Mouse (Mus musculus): ENCODE measurements around the gene Aipl1. TPM values are rescaled to one million over a fixed set of nuclear protein-coding genes. Genes with fewer than 3 reads are reported as not detected.
A peak's percentile ranks its signal among the peaks of the same experiment; 100 is the strongest.
"Not testable (repeated sequence)": the region's sequence is repeated elsewhere in the genome, so short reads cannot be mapped to it uniquely, and the experiment has no call there.

The Aipl1 gene
- polyA plus RNA-seq, 1 experiment from 2014 or later = 0.40 TPM

DNA sequence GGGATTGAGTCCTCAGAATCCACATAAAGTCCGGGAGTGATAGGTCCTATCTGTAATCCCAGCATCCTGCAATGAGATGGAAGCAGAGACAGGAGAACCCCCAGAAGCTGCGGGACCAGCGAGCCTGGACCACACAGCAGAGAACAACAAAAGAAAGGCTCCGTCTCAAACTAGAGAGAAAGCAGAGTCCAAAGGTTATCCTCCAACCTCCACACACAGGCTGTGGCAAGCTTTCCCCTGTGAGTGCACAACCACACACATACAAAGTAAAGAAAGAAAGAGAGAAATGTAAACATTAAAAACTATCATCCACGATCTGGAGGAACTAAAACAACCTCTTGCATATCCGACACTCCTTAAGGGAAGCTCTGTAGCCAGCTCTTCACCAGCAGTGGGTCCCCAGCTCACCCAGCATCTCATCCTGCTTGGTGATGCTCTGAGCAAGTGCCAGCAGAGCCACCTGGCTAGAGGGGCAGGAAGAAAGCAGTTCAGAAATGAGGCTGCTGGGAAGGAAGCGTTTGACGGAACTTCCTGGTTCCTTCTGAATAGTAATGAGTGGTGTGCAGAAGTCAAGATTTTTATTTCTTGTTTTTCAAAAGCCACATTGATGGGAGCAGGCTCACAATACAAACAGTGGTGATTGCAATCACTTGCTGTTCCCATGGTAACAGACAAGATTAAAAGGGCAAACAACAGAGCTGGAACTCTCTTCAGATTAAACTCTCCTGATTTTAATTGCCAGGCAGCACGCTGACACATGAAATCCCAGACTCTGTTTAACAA, 26.2 kb downstream of the Aipl1 start:
- 48% methylated on average over 9 of the region's 9 CpGs for WGBS
- Histone ChIP-seq H3K36me3 (no peaks in the 10 kb centered on the region), H3K9me3 (replicated peaks) (no peaks in the 10 kb centered on the region), H3K4me2 (replicated peaks) (no peak overlapping the region), H3K9ac (no peak overlapping the region), H3K4me1 (peaks cover 18% of the 10 kb centered on the region), H3K27me3 (no peaks in the 10 kb centered on the region), H3K4me3 (no peak overlapping the region), H3K27ac (peak overlapping the region; percentile 35; the same call in 1 of the 2 replicates)
- ATAC-seq (ENCODE audit: low FRiP score) = no peak

DNA sequence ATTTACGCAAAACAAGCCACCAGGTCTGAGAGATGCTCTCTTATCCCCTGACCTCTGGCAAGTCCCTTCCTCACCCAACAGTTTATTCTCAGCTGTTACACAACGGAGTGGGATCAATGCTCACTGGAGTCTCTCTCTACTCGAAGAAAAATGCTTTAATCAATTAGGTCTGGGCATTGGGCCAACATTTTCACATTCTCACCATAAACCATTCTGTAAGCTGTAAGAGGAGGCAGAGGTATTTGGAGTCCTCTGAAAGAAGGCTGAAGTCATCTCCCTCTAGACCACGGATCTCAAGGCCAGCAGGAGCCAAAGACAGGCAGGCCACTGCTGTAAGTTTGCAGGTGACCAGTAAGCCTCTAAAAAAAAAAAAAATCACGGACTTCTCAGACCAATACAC, 26.9 kb downstream of the Aipl1 start:
- no peaks in the 10 kb centered on the region for H3K9me3 ChIP-seq (replicated peaks)
- no peak overlapping the region for H3K4me2 ChIP-seq (replicated peaks)
- H3K9ac ChIP-seq = no peak overlapping the region
- H3K27me3 ChIP-seq = no peaks in the 10 kb centered on the region
- no peak overlapping the region for H3K4me3 ChIP-seq
- ATAC-seq (ENCODE audit: low FRiP score) = no peak
- WGBS = 48% methylated on average over 5 of the region's 5 CpGs
- no peaks in the 10 kb centered on the region for H3K36me3 ChIP-seq
- peaks cover 18% of the 10 kb centered on the region for H3K4me1 ChIP-seq
- no peak overlapping the region for H3K27ac ChIP-seq

DNA sequence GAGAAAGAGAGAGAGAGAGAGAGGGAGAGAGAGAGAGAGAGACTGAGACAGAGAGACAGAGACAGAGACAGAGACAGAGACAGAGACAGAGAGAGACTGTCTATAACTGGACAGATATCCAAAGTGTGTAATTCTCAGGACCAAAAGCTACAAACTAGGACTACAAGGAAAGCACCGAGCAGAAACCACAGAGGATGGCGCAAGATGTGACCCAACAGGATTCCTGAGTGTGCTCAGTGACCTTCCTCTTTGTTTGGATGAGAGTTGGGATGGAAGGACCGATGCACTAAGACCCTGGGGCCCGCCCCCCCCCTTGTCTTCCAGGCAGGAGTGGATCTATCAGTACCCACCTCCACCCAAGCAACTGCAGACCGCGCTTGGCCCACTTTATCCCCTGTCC, 31.8 kb downstream of the Aipl1 start:
- Histone ChIP-seq H3K4me1 (peaks cover 7% of the 10 kb centered on the region), H3K27me3 (no peaks in the 10 kb centered on the region), H3K4me3 (no peak overlapping the region), H3K36me3 (no peaks in the 10 kb centered on the region), H3K9me3 (replicated peaks) (no peaks in the 10 kb centered on the region), H3K9ac (no peak overlapping the region), H3K4me2 (replicated peaks) (no peak overlapping the region), H3K27ac (no peak overlapping the region)
- ATAC-seq (ENCODE audit: low FRiP score) = no peak
- WGBS = 84% methylated on average over 6 of the region's 6 CpGs

DNA sequence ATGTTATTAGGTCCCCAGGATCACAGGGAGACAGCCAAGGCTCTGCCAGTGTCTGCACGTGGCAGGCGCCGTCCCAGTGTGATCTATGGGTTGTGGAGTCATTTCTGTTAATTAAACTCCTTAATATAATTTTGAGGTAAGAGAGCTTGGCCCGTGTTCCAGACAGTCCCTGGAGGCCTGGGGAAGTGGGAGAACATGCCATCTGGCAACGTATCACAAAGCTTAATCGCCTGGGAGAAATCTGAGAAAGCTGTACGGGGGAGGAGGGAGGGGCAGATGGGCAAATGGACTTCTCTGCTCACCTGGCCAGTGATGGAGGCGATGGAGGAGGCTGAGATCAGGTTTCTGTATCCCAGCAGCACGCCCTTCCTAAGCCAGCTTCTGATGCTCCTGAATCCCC, 34.1 kb downstream of the Aipl1 start:
- H3K9me3 ChIP-seq (replicated peaks) = no peaks in the 10 kb centered on the region
- no peak for ATAC-seq (ENCODE audit: low FRiP score)
- no peaks in the 10 kb centered on the region for H3K36me3 ChIP-seq
- 44% methylated on average over 9 of the region's 9 CpGs for WGBS
- H3K4me3 ChIP-seq = no peak overlapping the region
- H3K4me1 ChIP-seq = peaks cover 3% of the 10 kb centered on the region
- H3K27me3 ChIP-seq = no peaks in the 10 kb centered on the region
- no peak overlapping the region for H3K27ac ChIP-seq
- no peak overlapping the region for H3K4me2 ChIP-seq (replicated peaks)
- no peak overlapping the region for H3K9ac ChIP-seq

DNA sequence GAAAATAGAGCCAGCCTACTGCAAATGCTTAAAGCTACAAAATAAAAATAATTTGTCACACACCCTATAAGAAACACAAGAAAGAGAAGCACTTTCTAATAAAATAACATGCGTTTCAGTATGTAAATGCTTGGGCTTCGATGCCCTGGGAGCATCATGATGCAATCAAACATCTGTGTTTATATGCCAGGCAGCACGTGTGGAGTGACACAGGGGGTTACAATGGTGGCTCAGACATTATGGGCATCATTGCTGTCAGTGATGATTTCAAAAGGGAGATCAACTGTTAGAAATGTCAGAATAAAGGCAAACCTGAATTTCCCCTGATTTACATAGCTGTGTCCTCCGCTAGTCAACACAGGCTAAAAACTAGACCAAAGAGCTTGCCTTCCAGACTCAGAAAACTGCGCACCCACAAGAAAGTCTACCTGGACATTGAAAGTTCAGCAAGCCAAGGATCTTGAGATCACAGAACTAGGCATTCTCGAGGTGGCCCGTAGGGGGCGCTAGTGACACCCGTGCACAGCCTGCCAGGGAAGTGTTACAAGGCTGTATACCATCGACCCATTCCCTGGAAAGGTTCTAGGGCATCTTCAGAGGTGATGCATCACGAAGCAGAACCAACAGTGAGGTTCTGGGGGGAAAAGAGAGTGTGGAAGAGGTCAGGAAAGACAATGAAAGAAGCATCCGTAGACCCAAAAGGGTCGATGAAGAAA, 35.0 kb downstream of the Aipl1 start:
- 50% methylated on average over 13 of the region's 13 CpGs for WGBS
- peaks cover 3% of the 10 kb centered on the region for H3K4me1 ChIP-seq
- H3K36me3 ChIP-seq = no peaks in the 10 kb centered on the region
- H3K9me3 ChIP-seq (replicated peaks) = no peaks in the 10 kb centered on the region
- H3K4me2 ChIP-seq (replicated peaks) = no peak overlapping the region
- no peaks in the 10 kb centered on the region for H3K27me3 ChIP-seq
- no peak for ATAC-seq (ENCODE audit: low FRiP score)
- H3K9ac ChIP-seq = no peak overlapping the region
- H3K4me3 ChIP-seq = no peak overlapping the region
- no peak overlapping the region for H3K27ac ChIP-seq

DNA sequence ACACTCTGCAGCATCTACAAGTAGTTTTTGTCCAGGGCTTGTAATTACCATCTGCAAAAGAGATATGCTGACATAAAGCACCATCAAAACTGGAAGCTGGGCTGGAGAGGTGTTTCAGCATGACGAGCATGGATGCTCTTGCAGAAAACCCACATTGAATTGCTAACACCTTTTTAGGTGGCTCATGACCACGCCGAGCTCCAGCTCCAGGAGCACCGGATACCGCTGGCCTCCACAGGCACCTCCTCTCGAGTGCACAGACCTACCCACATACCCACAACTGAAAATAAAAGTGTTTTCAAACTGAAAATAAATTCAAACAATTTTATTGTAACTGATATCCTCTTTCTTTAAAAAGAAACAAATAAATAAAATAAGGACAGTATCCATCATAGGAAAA, 37.1 kb downstream of the Aipl1 start:
- H3K9ac ChIP-seq = no peak overlapping the region
- H3K9me3 ChIP-seq (replicated peaks) = no peaks in the 10 kb centered on the region; the same call in 1 of the 2 replicates
- no peak overlapping the region for H3K4me3 ChIP-seq
- no peaks in the 10 kb centered on the region for H3K36me3 ChIP-seq
- H3K4me1 ChIP-seq = peaks cover 17% of the 10 kb centered on the region
- no peak overlapping the region for H3K27ac ChIP-seq
- no peak overlapping the region for H3K4me2 ChIP-seq (replicated peaks)
- no peaks in the 10 kb centered on the region for H3K27me3 ChIP-seq
- no peak for ATAC-seq (ENCODE audit: low FRiP score)
- 88% methylated on average over 6 of the region's 6 CpGs for WGBS

DNA sequence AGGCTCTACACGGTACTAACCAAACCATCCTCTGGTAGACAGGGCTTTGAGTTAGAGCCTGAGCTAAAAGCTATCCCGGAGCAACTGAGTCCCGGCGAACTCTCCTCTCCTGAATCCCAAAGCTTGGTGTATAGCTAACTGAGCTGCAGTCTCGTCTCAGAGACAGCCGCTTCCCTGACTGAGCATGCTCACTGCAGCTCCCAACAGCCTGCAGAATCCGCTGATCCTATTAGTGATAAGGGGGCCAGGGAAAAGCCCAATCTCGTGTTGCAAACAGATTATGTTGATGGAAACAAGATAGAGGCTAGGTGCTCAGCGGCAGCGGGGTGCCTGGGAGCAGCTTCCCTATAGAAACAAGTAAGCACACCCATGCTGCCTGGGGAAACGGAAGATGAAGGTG, 40.5 kb downstream of the Aipl1 start:
- Histone ChIP-seq H3K4me3 (no peak overlapping the region), H3K4me2 (replicated peaks) (0 out of 2 replicates have a peak overlapping the region, but pooled peaks have one; percentile 1), H3K9me3 (replicated peaks) (no peaks in the 10 kb centered on the region; the same call in 1 of the 2 replicates), H3K4me1 (peaks cover 14% of the 10 kb centered on the region), H3K9ac (no peak overlapping the region), H3K27me3 (no peaks in the 10 kb centered on the region), H3K27ac (no peak overlapping the region), H3K36me3 (no peaks in the 10 kb centered on the region)
- 45% methylated on average over 11 of the region's 11 CpGs for WGBS
- ATAC-seq (ENCODE audit: low FRiP score) = no peak

DNA sequence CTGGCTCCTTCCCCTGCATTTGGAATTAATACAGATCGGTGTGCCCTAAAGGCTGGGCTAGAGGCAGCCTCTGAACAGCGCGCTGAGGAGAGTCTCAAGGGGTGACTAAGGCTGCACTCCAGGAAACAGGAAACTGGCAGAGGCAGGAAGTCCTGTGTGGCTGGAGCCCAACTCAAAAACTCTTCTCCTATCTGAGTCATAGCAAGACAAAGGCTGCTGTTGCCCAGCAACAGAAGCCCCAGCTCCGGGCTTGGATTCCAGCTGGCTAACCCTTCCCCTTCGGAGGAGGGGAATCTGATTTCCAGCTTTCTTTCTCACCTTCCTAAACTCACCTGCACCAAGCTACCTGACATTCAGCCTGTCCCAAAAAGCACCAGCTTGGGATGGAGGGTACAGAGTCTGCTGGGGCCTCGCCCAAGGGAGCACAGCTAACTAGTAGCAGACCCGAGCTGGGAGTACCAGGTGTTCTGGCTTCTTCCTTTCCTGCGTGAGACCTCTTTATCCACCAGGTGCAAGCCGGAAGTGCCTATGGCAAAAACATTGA, 41.3 kb downstream of the Aipl1 start:
- no peaks in the 10 kb centered on the region; the same call in 1 of the 2 replicates for H3K9me3 ChIP-seq (replicated peaks)
- 31% methylated on average over 9 of the region's 9 CpGs for WGBS
- H3K36me3 ChIP-seq = no peaks in the 10 kb centered on the region
- peaks cover 14% of the 10 kb centered on the region for H3K4me1 ChIP-seq
- no peak overlapping the region for H3K9ac ChIP-seq
- H3K4me2 ChIP-seq (replicated peaks) = peak overlapping the region; percentile 22; the same call in 1 of the 2 replicates
- ATAC-seq (ENCODE audit: low FRiP score) = peak; percentile 61; the same call in 1 of the 2 replicates
- H3K27me3 ChIP-seq = no peaks in the 10 kb centered on the region
- peak overlapping the region; percentile 40; the same call in 1 of the 2 replicates for H3K27ac ChIP-seq
- no peak overlapping the region for H3K4me3 ChIP-seq

DNA sequence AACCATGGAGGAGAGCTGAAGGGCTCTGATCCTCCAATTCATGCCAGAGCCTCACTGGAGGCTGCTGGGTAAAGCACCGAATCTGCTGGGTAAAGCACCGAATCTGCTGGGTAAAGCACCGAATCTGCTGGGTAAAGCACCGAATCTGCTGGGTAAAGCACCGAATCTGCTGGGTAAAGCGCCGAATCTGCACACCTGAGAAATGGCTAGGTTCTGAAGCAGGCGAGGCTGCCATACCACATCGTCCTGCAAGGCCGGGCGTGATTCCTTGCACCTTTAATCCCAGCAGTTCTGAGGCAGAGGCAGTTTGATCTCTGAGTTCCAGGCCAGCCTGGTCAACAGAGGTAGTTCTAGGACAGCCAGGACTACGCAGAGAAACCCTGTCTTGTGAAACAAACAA, 44.9 kb downstream of the Aipl1 start:
- H3K4me1 ChIP-seq = peaks cover 14% of the 10 kb centered on the region

DNA sequence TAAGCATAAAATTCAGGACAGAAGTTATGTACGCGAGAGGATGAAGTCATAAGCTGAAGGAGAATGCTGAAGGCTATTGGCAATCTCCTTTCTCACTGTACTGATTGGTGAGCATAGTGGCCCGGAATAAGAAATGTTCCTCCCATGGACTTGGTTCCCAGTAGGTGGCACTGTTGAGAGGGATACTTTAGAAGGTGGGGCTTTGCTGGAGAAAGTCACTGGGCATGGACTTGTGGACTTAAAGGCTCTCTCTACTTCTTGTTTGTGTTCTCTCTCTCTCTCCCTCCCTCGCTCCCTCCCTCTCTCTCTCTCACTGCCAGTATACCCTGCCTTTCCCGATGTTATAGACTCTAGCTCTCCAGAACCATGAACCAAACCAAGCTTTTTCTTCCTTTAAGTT, 45.8 kb downstream of the Aipl1 start:
- Histone ChIP-seq H3K4me3 (no peak overlapping the region), H3K9me3 (replicated peaks) (no peaks in the 10 kb centered on the region; the same call in 1 of the 2 replicates), H3K4me2 (replicated peaks) (no peak overlapping the region), H3K9ac (no peak overlapping the region), H3K4me1 (peaks cover 16% of the 10 kb centered on the region), H3K27me3 (no peaks in the 10 kb centered on the region), H3K27ac (no peak overlapping the region), H3K36me3 (no peaks in the 10 kb centered on the region)
- no peak for ATAC-seq (ENCODE audit: low FRiP score)
- WGBS = 31% methylated on average over 5 of the region's 5 CpGs

More for the DNA sequence above, 44.9 kb downstream of the Aipl1 start:
- Histone ChIP-seq H3K4me3 (no peak overlapping the region), H3K27me3 (no peaks in the 10 kb centered on the region), H3K27ac (no peak overlapping the region), H3K36me3 (no peaks in the 10 kb centered on the region), H3K9me3 (replicated peaks) (no peaks in the 10 kb centered on the region; the same call in 1 of the 2 replicates), H3K4me2 (replicated peaks) (no peak overlapping the region), H3K9ac (no peak overlapping the region)
- ATAC-seq (ENCODE audit: low FRiP score) = no peak
- 92% methylated on average over 12 of the region's 12 CpGs for WGBS

DNA sequence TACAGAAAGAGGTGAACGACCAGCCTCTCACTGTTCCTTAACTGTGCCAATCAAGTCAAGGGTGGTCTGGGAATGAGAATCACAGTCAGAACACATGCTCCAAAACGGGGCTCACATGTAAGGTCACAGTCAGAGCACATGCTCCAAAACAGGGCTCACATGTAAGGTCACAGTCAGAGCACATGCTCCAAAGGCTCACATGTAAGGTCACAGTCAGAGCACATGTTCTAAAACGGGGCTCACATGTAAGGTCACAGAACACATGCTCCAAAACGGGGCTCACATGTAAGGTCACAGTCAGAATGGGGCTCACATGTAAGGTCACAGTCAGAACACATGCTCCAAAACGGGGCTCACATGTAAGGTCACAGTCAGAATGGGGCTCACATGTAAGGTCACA, 47.9 kb downstream of the Aipl1 start:
- WGBS = 65% methylated on average over 5 of the region's 5 CpGs
- not testable (repeated sequence) for H3K9me3 ChIP-seq (replicated peaks); H3K27ac ChIP-seq; H3K9ac ChIP-seq; H3K27me3 ChIP-seq; H3K36me3 ChIP-seq; H3K4me2 ChIP-seq (replicated peaks); H3K4me3 ChIP-seq; ATAC-seq (ENCODE audit: low FRiP score)
- peaks cover 27% of the 10 kb centered on the region for H3K4me1 ChIP-seq

Measured in hindbrain, embryonic 12.5 days (tissue).